Mouse (Mus musculus): ENCODE results near the gene Ttc33. TPM values are rescaled to one million over a fixed set of nuclear protein-coding genes. Genes with fewer than 3 reads are reported as not detected.

Ttc33 gene
- polyA plus RNA-seq, 1 experiment from 2014 or later, result 47.2 TPM

DNA sequence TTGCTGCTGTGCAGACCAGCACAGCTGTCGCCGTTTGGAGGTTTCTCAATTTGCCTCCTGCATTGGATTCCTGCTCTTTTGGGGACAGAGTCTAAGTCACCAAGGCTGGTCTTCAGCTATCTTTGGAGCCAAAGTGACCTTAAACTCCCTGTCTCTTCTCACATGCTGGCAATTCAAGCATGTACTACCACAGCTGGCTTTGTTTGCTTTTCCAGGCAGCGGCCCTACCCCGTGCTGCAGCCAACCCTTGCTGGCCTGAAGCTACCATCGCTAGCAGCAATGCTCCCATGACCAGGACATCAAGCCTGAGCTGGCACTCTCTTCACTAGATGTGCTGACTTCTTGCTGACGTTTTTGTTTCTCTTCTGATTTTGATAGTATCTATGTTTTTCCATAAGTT, 26.5 kb upstream of the Ttc33 start:
- Histone ChIP-seq H3K4me1 (ENCODE audit: control insufficient read depth, insufficient read depth, low read length) (peaks cover 7% of the 10 kb centered on the region; the same call in 1 of the 2 replicates), H3K9ac (ENCODE audit: low read length) (no peak overlapping the region), H3K9me3 (ENCODE audit: control insufficient read depth, low read length) (no peaks in the 10 kb centered on the region), H3K27ac (replicated peaks; ENCODE audit: low read depth, low read length) (no peak overlapping the region), H3K4me3 (ENCODE audit: low read depth, low read length) (no peak overlapping the region), H3K36me3 (ENCODE audit: control insufficient read depth, insufficient read depth, low read length) (peaks cover 2% of the 10 kb centered on the region; the same call in 1 of the 2 replicates), H3K4me2 (ENCODE audit: low read depth, severe bottlenecking) (no peak overlapping the region), H3K27me3 (ENCODE audit: control insufficient read depth, insufficient read depth, low read length) (no peaks in the 10 kb centered on the region)
- ATAC-seq (ENCODE audit: insufficient number of reproducible peaks, low FRiP score, low TSS enrichment, low read depth) (no peak), DNase-seq (ENCODE audit: low spot score) (no peak)
- 88% methylated on average over 6 of the region's 6 CpGs for WGBS

DNA sequence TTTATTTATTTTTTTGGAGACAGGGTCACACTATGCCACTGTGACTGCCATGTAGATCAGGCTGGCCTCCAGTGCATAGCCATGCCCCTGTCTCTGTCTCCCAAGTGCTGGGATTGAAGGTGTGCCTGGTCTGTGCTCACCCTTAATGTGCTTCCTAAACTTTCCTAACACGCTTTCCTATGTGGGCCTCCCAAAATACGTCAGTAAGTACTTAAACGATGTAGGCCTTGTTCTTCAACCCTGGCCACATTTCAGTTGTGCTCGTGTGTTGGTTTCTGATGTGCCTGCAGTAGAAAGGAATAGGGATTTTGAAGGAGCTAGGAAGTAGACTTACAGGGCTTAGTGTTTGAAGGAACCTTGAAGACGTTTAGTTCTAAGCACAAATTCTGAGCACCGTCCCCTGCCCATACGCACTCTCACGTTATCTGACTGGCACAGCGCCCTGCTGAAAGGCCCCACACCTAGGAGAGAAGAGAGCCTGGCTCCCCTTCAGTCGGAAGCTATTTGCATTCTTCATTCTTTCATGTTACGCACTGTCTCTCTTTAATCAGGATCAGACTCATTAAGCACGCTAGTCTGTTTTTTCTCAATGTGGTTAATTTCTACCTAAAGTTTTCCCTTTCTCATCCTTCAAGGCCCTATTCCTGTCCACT, 20.1 kb upstream of the Ttc33 start:
- DNase-seq (ENCODE audit: low spot score) (no peak), ATAC-seq (ENCODE audit: insufficient number of reproducible peaks, low FRiP score, low TSS enrichment, low read depth) (no peak)
- H3K36me3 ChIP-seq (ENCODE audit: control insufficient read depth, insufficient read depth, low read length), result peaks cover 5% of the 10 kb centered on the region; the same call in 1 of the 2 replicates
- no peak overlapping the region for H3K9ac ChIP-seq (ENCODE audit: low read length)
- H3K4me2 ChIP-seq (ENCODE audit: low read depth, severe bottlenecking), result no peak overlapping the region
- no peak overlapping the region for H3K4me3 ChIP-seq (ENCODE audit: low read depth, low read length)
- H3K9me3 ChIP-seq (ENCODE audit: control insufficient read depth, low read length), result no peaks in the 10 kb centered on the region
- no peaks in the 10 kb centered on the region for H3K4me1 ChIP-seq (ENCODE audit: control insufficient read depth, insufficient read depth, low read length)
- H3K27me3 ChIP-seq (ENCODE audit: control insufficient read depth, insufficient read depth, low read length), result no peaks in the 10 kb centered on the region
- WGBS, result 90% methylated on average over 12 of the region's 12 CpGs
- H3K27ac ChIP-seq (replicated peaks; ENCODE audit: low read depth, low read length), result no peak overlapping the region

DNA sequence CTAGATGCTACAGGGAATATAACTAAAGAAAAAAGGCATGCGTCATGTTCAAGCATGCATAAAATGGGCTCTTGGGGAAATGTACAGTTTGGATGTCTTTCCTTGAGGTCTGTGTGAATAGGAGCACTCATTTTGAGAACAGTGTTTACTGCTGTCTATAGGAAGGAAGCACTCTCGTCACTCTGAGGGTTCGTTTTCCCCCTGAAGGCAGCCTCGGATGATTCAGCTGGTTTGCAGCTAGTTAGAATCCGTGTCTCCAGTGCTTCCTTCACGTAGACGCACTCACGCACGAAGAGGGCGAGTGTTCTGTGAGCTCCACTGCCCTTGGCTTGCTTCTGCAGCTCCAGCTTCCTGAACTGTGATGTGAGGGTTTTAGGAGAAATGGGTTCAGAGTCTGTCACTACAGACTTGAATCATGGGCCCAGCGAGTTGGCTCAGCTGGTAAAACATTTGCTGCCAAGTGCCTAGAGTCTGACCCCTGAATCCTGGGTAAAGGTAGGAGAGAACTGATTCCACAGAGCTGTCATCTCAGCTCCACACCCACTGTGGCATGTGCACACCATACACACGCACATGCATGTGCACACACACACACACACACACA, 12.0 kb upstream of the Ttc33 start:
- Histone ChIP-seq H3K36me3 (ENCODE audit: control insufficient read depth, insufficient read depth, low read length) (peaks cover 7% of the 10 kb centered on the region; the same call in 1 of the 2 replicates), H3K27me3 (ENCODE audit: control insufficient read depth, insufficient read depth, low read length) (no peaks in the 10 kb centered on the region), H3K4me3 (ENCODE audit: low read depth, low read length) (no peak overlapping the region), H3K9ac (ENCODE audit: low read length) (no peak overlapping the region), H3K4me1 (ENCODE audit: control insufficient read depth, insufficient read depth, low read length) (no peaks in the 10 kb centered on the region), H3K27ac (replicated peaks; ENCODE audit: low read depth, low read length) (no peak overlapping the region), H3K4me2 (ENCODE audit: low read depth, severe bottlenecking) (no peak overlapping the region), H3K9me3 (ENCODE audit: control insufficient read depth, low read length) (no peaks in the 10 kb centered on the region)
- WGBS, result 94% methylated on average over 12 of the region's 12 CpGs
- ATAC-seq (ENCODE audit: insufficient number of reproducible peaks, low FRiP score, low TSS enrichment, low read depth) (no peak), DNase-seq (ENCODE audit: low spot score) (no peak)

DNA sequence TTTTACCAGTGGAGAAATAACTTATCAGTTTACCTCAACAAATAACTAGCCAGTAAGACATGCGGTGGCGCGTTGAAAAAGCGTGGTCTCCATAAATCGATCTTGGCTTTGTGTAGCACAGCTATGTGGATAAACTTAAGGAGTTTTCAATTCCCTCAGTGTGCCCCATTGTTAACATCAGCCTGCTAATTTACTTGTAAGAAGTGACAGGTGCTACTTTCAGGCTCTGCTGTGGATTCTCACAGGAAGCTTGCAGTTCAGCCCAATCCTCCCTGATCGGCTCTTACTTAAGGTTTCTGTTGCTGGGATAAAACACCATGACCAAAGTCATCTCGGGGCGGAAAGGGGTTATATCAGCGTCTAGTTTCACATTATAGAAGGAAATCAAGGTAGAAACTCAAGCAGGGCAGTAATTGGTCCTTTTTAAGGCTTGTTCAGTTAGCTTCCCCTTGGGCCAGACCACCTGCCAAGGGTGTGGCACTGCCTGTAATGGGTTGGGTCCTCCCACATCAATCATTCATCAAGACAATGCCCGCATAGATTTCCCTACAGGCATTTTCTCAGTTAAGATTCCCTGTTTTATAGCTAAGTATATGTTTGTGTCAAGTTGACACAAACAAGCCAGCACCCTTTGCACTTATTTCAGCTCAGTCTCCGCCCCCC, 526 bp upstream of the Ttc33 start:
- Histone ChIP-seq H3K9me3 (ENCODE audit: control insufficient read depth, low read length) (no peaks in the 10 kb centered on the region), H3K27me3 (ENCODE audit: control insufficient read depth, insufficient read depth, low read length) (no peaks in the 10 kb centered on the region), H3K4me1 (ENCODE audit: control insufficient read depth, insufficient read depth, low read length) (0 out of 2 replicates have a peak, but pooled peaks cover 5% of the 10 kb centered on the region), H3K36me3 (ENCODE audit: control insufficient read depth, insufficient read depth, low read length) (no peaks in the 10 kb centered on the region), H3K27ac (replicated peaks; ENCODE audit: low read depth, low read length) (peak overlapping the region; percentile 60; the same call in 1 of the 2 replicates), H3K9ac (ENCODE audit: low read length) (peak overlapping the region; percentile 85), H3K4me3 (ENCODE audit: low read depth, low read length) (peak overlapping the region; percentile 88), H3K4me2 (ENCODE audit: low read depth, severe bottlenecking) (peak overlapping the region; percentile 56)
- WGBS, result 36% methylated on average over 11 of the region's 11 CpGs
- DNase-seq (ENCODE audit: low spot score) (peak; percentile 29), ATAC-seq (ENCODE audit: insufficient number of reproducible peaks, low FRiP score, low TSS enrichment, low read depth) (peak; percentile 67; the same call in 1 of the 2 replicates)

DNA sequence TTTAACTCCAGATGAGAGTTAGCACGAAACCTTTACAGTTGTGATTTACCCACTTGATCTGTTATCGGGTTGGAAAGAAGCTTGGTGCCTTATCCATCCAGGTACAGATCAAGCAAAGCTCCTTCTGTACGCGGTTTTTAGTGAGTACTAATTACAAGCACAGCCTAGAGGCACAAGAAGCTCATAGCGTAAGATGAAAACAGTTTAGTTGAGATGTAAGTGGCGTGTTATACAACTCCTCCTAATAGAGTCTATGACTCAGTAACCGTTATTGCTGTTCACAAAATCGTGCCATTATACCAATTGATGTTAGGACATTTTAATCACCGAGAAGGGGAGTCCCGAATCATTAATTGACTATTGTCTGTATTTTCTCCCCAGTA, 959 bp downstream of the Ttc33 start:
- no peaks in the 10 kb centered on the region for H3K27me3 ChIP-seq (ENCODE audit: control insufficient read depth, insufficient read depth, low read length)
- H3K4me2 ChIP-seq (ENCODE audit: low read depth, severe bottlenecking), result peak overlapping the region; percentile 56
- no peak for ATAC-seq (ENCODE audit: insufficient number of reproducible peaks, low FRiP score, low TSS enrichment, low read depth)
- H3K9ac ChIP-seq (ENCODE audit: low read length), result peak overlapping the region; percentile 85
- no peaks in the 10 kb centered on the region for H3K9me3 ChIP-seq (ENCODE audit: control insufficient read depth, low read length)
- DNase-seq (ENCODE audit: low spot score), result no peak
- no peak overlapping the region for H3K27ac ChIP-seq (replicated peaks; ENCODE audit: low read depth, low read length)
- H3K4me3 ChIP-seq (ENCODE audit: low read depth, low read length), result peak overlapping the region; percentile 88
- 37% methylated on average over 10 of the region's 10 CpGs for WGBS
- H3K4me1 ChIP-seq (ENCODE audit: control insufficient read depth, insufficient read depth, low read length), result 0 out of 2 replicates have a peak, but pooled peaks cover 5% of the 10 kb centered on the region
- no peaks in the 10 kb centered on the region for H3K36me3 ChIP-seq (ENCODE audit: control insufficient read depth, insufficient read depth, low read length)

DNA sequence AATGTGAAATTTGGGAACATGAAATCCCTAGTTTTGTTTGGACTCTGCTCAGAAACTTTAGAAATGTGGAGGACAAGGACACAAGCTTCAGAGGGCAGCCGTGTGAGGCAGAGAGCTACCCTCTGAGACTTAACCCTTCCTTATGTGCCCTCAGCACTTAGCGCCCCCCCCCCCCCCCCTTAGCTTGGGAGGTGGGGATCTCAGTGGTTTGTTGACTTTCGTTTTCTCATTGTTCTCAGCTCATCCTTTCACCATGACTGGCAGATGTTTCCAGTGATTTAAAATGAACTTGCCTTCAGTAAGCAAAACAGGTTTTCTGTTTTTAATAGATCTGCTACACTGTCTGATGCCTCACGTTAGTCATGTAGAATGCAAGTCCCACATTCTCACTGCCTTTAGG, 1.8 kb downstream of the Ttc33 start:
- 0 out of 2 replicates have a peak, but pooled peaks cover 5% of the 10 kb centered on the region for H3K4me1 ChIP-seq (ENCODE audit: control insufficient read depth, insufficient read depth, low read length)
- H3K4me3 ChIP-seq (ENCODE audit: low read depth, low read length), result no peak overlapping the region
- no peaks in the 10 kb centered on the region for H3K9me3 ChIP-seq (ENCODE audit: control insufficient read depth, low read length)
- 68% methylated on average over 4 of the region's 4 CpGs for WGBS
- H3K36me3 ChIP-seq (ENCODE audit: control insufficient read depth, insufficient read depth, low read length), result no peaks in the 10 kb centered on the region
- H3K9ac ChIP-seq (ENCODE audit: low read length), result no peak overlapping the region
- no peak overlapping the region for H3K4me2 ChIP-seq (ENCODE audit: low read depth, severe bottlenecking)
- no peaks in the 10 kb centered on the region for H3K27me3 ChIP-seq (ENCODE audit: control insufficient read depth, insufficient read depth, low read length)
- H3K27ac ChIP-seq (replicated peaks; ENCODE audit: low read depth, low read length), result no peak overlapping the region
- ATAC-seq (ENCODE audit: insufficient number of reproducible peaks, low FRiP score, low TSS enrichment, low read depth) (no peak), DNase-seq (ENCODE audit: low spot score) (no peak)

DNA sequence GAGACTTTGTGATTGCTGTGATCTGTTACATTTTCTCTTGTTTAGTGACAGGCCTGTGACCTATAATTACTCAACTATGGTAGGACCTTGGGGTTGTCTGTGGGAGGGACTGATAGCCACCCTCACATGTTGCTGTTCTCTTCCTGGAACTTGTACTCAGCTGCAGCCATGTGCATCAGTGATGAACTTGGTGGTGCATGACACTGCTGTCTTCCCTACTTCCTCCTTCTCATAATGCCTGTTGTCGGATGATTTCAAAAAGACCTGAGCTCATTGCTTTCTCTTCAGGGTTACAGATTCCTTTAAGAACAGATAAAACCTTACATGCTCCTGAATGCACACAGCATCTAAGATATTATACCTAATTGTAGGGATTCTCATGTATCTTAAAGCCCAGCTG, 2.7 kb downstream of the Ttc33 start:
- Histone ChIP-seq H3K36me3 (ENCODE audit: control insufficient read depth, insufficient read depth, low read length) (no peaks in the 10 kb centered on the region; the same call in 1 of the 2 replicates), H3K9ac (ENCODE audit: low read length) (no peak overlapping the region), H3K4me1 (ENCODE audit: control insufficient read depth, insufficient read depth, low read length) (0 out of 2 replicates have a peak, but pooled peaks cover 5% of the 10 kb centered on the region), H3K9me3 (ENCODE audit: control insufficient read depth, low read length) (no peaks in the 10 kb centered on the region), H3K27me3 (ENCODE audit: control insufficient read depth, insufficient read depth, low read length) (no peaks in the 10 kb centered on the region), H3K27ac (replicated peaks; ENCODE audit: low read depth, low read length) (no peak overlapping the region), H3K4me2 (ENCODE audit: low read depth, severe bottlenecking) (no peak overlapping the region), H3K4me3 (ENCODE audit: low read depth, low read length) (no peak overlapping the region)
- 97% methylated on average over 1 of the region's 1 CpGs for WGBS
- no peak for DNase-seq (ENCODE audit: low spot score)
- ATAC-seq (ENCODE audit: insufficient number of reproducible peaks, low FRiP score, low TSS enrichment, low read depth), result no peak

DNA sequence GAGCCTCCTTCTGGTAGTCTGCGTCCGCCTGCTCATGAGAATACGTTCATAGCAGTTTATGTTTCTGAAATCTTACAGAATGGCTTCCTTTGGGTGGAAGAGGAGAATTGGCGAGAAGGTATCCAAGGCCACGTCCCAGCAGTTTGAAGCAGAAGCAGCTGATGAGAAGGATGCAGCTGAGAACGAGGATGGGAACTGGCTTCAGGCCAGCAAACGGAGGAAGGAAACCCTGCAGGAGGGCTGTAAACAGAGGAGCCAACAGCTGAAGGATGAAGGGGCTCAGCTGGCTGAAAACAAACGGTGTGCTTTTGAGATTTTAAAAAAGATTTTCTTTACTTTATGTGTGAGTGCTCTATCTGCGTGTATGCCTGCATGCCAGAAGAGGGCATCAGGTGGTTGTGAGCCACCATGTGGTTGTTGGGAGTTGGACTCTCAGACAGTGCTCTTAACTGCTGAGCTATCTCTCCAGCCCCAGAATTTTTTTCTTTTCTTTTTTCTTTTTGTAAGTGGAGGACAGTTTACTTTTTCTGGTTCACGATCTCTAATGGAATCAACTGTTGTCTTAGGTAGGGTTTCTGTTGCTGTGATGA, 4.3 kb downstream of the Ttc33 start:
- Histone ChIP-seq H3K36me3 (ENCODE audit: control insufficient read depth, insufficient read depth, low read length) (no peaks in the 10 kb centered on the region; the same call in 1 of the 2 replicates), H3K9me3 (ENCODE audit: control insufficient read depth, low read length) (no peaks in the 10 kb centered on the region), H3K27me3 (ENCODE audit: control insufficient read depth, insufficient read depth, low read length) (no peaks in the 10 kb centered on the region), H3K4me2 (ENCODE audit: low read depth, severe bottlenecking) (no peak overlapping the region), H3K27ac (replicated peaks; ENCODE audit: low read depth, low read length) (no peak overlapping the region), H3K9ac (ENCODE audit: low read length) (no peak overlapping the region), H3K4me3 (ENCODE audit: low read depth, low read length) (no peak overlapping the region), H3K4me1 (ENCODE audit: control insufficient read depth, insufficient read depth, low read length) (0 out of 2 replicates have a peak, but pooled peaks cover 4% of the 10 kb centered on the region)
- DNase-seq (ENCODE audit: low spot score) (no peak), ATAC-seq (ENCODE audit: insufficient number of reproducible peaks, low FRiP score, low TSS enrichment, low read depth) (no peak)
- WGBS, result 77% methylated on average over 10 of the region's 10 CpGs
